Mouse (Mus musculus) bone marrow, adult 2 months (tissue): ENCODE data around the gene Slc1a1.

Source experiments
- CTCF ChIP-seq: fragments of 200-500 bp; IDR thresholded peaks from 2 replicates; pipeline ENCODE4 v1.5.1; 2011; ENCODE audit warnings: low read length, control low read depth; ENCODE audit not compliant: control insufficient read depth, insufficient read depth
- POLR2A ChIP-seq: fragments of 200-500 bp; IDR thresholded peaks from 2 replicates; pipeline ENCODE4 v1.6.1; 2011; ENCODE audit warnings: low read depth, mild to moderate bottlenecking, control low read depth, low read length, borderline replicate concordance; ENCODE audit not compliant: control insufficient read depth

GRCm38 (mm10) chr19:28879476-28879875 is 44.6 kb downstream of the Slc1a1 start:
- no peak for TF ChIP-seq POLR2A
- TF ChIP-seq CTCF: no peak
